Mouse (Mus musculus) heart, embryonic 16.5 days (tissue): ENCODE measurements at regions not wholly inside any gene's neighbourhood (a gene's known extent, or its start where the extent isn't known, plus 50 kb on each side); places are given as distances from the start of the nearest gene placed in this dataset.

Experiments used
- ATAC-seq: fragments of 200-750 bp; cut with Nextera tagmentation; replicated peaks from 2 replicates; pipeline ENCODE4 v1.8.0; 2017; ENCODE audit warnings: moderate number of reproducible peaks; ENCODE audit not compliant: insufficient read depth, low FRiP score; ENCODE audit errors: extremely low read depth
- H3K27ac ChIP-seq: fragments of 300-500 bp; sonication (generic); 2 replicates; pipeline ENCODE4 v1.5.1; 2014; ENCODE audit warnings: mild to moderate bottlenecking, low read length, control low read depth, moderate library complexity
- H3K27me3 ChIP-seq: fragments of 300-500 bp; sonication (generic); 2 replicates; pipeline ENCODE4 v1.6.1; 2014; ENCODE audit warnings: low read length, mixed read lengths; ENCODE audit not compliant: control insufficient read depth, insufficient read depth
- H3K36me3 ChIP-seq: fragments of 300-500 bp; sonication (generic); 2 replicates; pipeline ENCODE4 v1.6.1; 2014; ENCODE audit not compliant: control insufficient read depth, insufficient read depth
- H3K4me1 ChIP-seq: fragments of 300-500 bp; sonication (generic); 2 replicates; pipeline ENCODE4 v1.6.1; 2014; ENCODE audit warnings: low read length, mixed read lengths; ENCODE audit not compliant: control insufficient read depth, insufficient read depth
- H3K4me2 ChIP-seq: fragments of 300-500 bp; sonication (generic); 2 replicates; pipeline ENCODE4 v1.6.1; 2014; ENCODE audit warnings: low read depth, mild to moderate bottlenecking, control low read depth, low read length
- H3K4me3 ChIP-seq: fragments of 300-500 bp; sonication (generic); 2 replicates; pipeline ENCODE4 v1.5.1; 2014; ENCODE audit warnings: mild to moderate bottlenecking, control low read depth, low read length
- H3K9ac ChIP-seq: fragments of 300-500 bp; sonication (generic); 2 replicates; pipeline ENCODE4 v1.6.1; 2014; ENCODE audit warnings: low read length, control low read depth
- H3K9me3 ChIP-seq: fragments of 300-500 bp; sonication (generic); replicated peaks from 2 replicates; pipeline ENCODE4 v1.6.1; 2016; ENCODE audit warnings: low read length; ENCODE audit not compliant: control insufficient read depth
- WGBS: fragments of 180-500 bp; shearing (Covaris S2); extraction: QIAGEN DNeasy Blood & Tissue Kit; methylation state at CpG from one replicate; pipeline ENCODE4 v1.1.7; 2014; 5-methylcytosine and 5-hydroxymethylcytosine counted together

- Histone ChIP-seq H3K4me1 (peaks cover 8% of the 10 kb centered on the region; the same call in 1 of the 2 replicates), H3K27me3 (no peaks in the 10 kb centered on the region), H3K9me3 (peaks cover 3% of the 10 kb centered on the region), H3K4me3 (peak overlapping the region; percentile 15; the same call in 1 of the 2 replicates), H3K27ac (no peak overlapping the region), H3K4me2 (peak overlapping the region; percentile 49), H3K36me3 (no peaks in the 10 kb centered on the region), H3K9ac (no peak overlapping the region)
- no peak for ATAC-seq
- 27% methylated on average over 10 of the region's 10 CpGs for WGBS
Observed at GRCm38 (mm10) chr11:112155339-112155955, 626.6 kb upstream of the Sox9 start.

GRCm38 (mm10) chr11:112163681-112164265 is 618.3 kb upstream of the Sox9 start:
- H3K27ac ChIP-seq: no peak overlapping the region
- 64% methylated on average over 7 of the region's 7 CpGs for WGBS

GRCm38 (mm10) chr11:112173585-112173984 is 608.4 kb upstream of the Sox9 start:
- H3K4me2 ChIP-seq: no peak overlapping the region

More at GRCm38 (mm10) chr11:112163681-112164265, 618.3 kb upstream of the Sox9 start:
- Histone ChIP-seq H3K4me3 (no peak overlapping the region), H3K9me3 (no peaks in the 10 kb centered on the region), H3K4me2 (no peak overlapping the region), H3K36me3 (no peaks in the 10 kb centered on the region), H3K27me3 (no peaks in the 10 kb centered on the region), H3K4me1 (no peaks in the 10 kb centered on the region), H3K9ac (no peak overlapping the region)
- no peak for ATAC-seq

GRCm38 (mm10) chr11:112175302-112175701 is 606.7 kb upstream of the Sox9 start:
- Histone ChIP-seq H3K9me3 (no peaks in the 10 kb centered on the region), H3K4me3 (no peak overlapping the region), H3K36me3 (no peaks in the 10 kb centered on the region), H3K4me1 (no peaks in the 10 kb centered on the region), H3K27ac (no peak overlapping the region), H3K9ac (no peak overlapping the region), H3K4me2 (no peak overlapping the region), H3K27me3 (no peaks in the 10 kb centered on the region)
- ATAC-seq: no peak
- WGBS: 87% methylated on average over 6 of the region's 6 CpGs

More at GRCm38 (mm10) chr11:112173585-112173984, 608.4 kb upstream of the Sox9 start:
- Histone ChIP-seq H3K27ac (no peak overlapping the region), H3K4me3 (no peak overlapping the region), H3K9ac (no peak overlapping the region), H3K9me3 (no peaks in the 10 kb centered on the region), H3K36me3 (no peaks in the 10 kb centered on the region), H3K4me1 (no peaks in the 10 kb centered on the region), H3K27me3 (no peaks in the 10 kb centered on the region)
- 50% methylated on average over 10 of the region's 10 CpGs for WGBS
- ATAC-seq: no peak

GRCm38 (mm10) chr11:112180666-112181065 is 601.4 kb upstream of the Sox9 start:
- no peak for ATAC-seq
- Histone ChIP-seq H3K36me3 (no peaks in the 10 kb centered on the region), H3K9me3 (no peaks in the 10 kb centered on the region), H3K9ac (no peak overlapping the region), H3K27ac (no peak overlapping the region), H3K4me2 (no peak overlapping the region), H3K27me3 (no peaks in the 10 kb centered on the region), H3K4me1 (no peaks in the 10 kb centered on the region), H3K4me3 (no peak overlapping the region)
- 73% methylated on average over 10 of the region's 10 CpGs for WGBS

GRCm38 (mm10) chr11:112197620-112198268 is 584.3 kb upstream of the Sox9 start:
- H3K4me1 ChIP-seq: no peaks in the 10 kb centered on the region
- no peak for ATAC-seq
- no peak overlapping the region for H3K27ac ChIP-seq
- H3K27me3 ChIP-seq: no peaks in the 10 kb centered on the region
- no peaks in the 10 kb centered on the region for H3K9me3 ChIP-seq
- no peak overlapping the region for H3K9ac ChIP-seq
- WGBS: 30% methylated on average over 18 of the region's 18 CpGs
- H3K4me2 ChIP-seq: no peak overlapping the region
- H3K4me3 ChIP-seq: no peak overlapping the region
- H3K36me3 ChIP-seq: no peaks in the 10 kb centered on the region

DNA sequence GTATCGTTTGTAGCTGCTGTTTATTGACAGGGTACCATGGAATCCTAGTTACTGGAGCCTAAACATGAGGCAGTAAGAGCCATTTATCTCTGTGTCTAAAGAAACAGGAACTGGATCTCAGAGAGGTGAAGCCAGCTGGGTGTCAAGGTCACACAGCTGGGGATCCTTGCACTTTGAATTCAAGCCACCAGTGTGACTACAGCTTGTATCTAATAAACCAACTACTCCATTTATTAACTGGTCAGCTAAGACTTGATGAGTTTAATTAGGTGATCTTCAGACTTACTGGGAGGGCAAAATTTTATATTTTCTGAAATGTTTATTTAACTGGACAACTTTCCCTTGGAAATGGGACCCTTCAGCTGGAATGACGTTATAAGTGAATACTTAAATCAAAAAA is 577.5 kb upstream of the Sox9 start:
- Histone ChIP-seq H3K9ac (no peak overlapping the region), H3K4me3 (no peak overlapping the region), H3K27me3 (no peaks in the 10 kb centered on the region), H3K9me3 (no peaks in the 10 kb centered on the region), H3K36me3 (no peaks in the 10 kb centered on the region), H3K4me1 (0 out of 2 replicates have a peak, but pooled peaks cover 3% of the 10 kb centered on the region), H3K27ac (no peak overlapping the region), H3K4me2 (no peak overlapping the region)
- 38% methylated on average over 2 of the region's 2 CpGs for WGBS
- no peak for ATAC-seq

DNA sequence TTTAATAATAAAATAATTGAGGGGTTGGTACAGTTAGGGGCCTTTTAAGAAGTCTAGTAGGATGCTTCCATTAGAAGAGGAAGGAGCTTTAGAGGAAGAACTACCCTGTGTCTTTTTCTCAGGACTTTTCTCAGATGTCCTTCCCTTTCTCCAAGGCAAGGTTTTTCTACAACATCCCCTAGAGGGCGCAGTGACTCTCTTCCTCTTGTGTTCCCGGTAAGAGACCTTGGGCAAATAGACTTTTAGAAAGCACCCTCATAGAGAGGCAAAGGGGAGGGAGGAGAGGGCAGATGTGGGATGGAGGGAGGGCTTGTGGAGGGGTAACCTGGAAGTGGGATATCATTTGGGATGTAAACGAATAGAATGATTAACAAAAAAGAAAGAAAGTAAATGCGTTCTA is 572.6 kb upstream of the Sox9 start:
- no peak for ATAC-seq
- Histone ChIP-seq H3K27me3 (no peaks in the 10 kb centered on the region), H3K9ac (no peak overlapping the region), H3K4me3 (no peak overlapping the region), H3K9me3 (no peaks in the 10 kb centered on the region), H3K27ac (no peak overlapping the region), H3K36me3 (no peaks in the 10 kb centered on the region), H3K4me2 (peak overlapping the region; percentile 13; the same call in 1 of the 2 replicates), H3K4me1 (0 out of 2 replicates have a peak, but pooled peaks cover 3% of the 10 kb centered on the region)
- 33% methylated on average over 4 of the region's 4 CpGs for WGBS

- 77% methylated on average over 5 of the region's 5 CpGs for WGBS
- Histone ChIP-seq H3K4me2 (no peak overlapping the region), H3K4me1 (no peaks in the 10 kb centered on the region), H3K9ac (no peak overlapping the region), H3K36me3 (no peaks in the 10 kb centered on the region), H3K27ac (no peak overlapping the region), H3K4me3 (no peak overlapping the region), H3K27me3 (no peaks in the 10 kb centered on the region), H3K9me3 (no peaks in the 10 kb centered on the region)
- ATAC-seq: no peak
Observed at GRCm38 (mm10) chr11:112219046-112219720, 562.8 kb upstream of the Sox9 start.
